Mouse (Mus musculus) liver, postnatal 0 days (tissue): ENCODE measurements around the gene Cabin1. TPM values are rescaled to one million over a fixed set of nuclear protein-coding genes. Genes with fewer than 3 reads are reported as not detected.

Experiments
- ATAC-seq: fragments of 200-750 bp; cut with Nextera tagmentation; 2 replicates; pipeline ENCODE4 v1.8.0; 2017; ENCODE audit warnings: mild to moderate bottlenecking, moderate library complexity
- DNase-seq: peaks from one replicate; pipeline ENCODE4 v3.0.0-alpha.2; 2016
- H3K27ac ChIP-seq: fragments of 300-500 bp; sonication (generic); 2 replicates; pipeline ENCODE4 v1.5.1; 2014; ENCODE audit warnings: antibody characterized with exemption, moderate library complexity, mild to moderate bottlenecking, low read depth
- H3K27me3 ChIP-seq: fragments of 300-500 bp; sonication (generic); 2 replicates; pipeline ENCODE4 v1.6.1; 2014; ENCODE audit warnings: low read length, control low read depth, mixed read lengths; ENCODE audit not compliant: insufficient read depth
- H3K36me3 ChIP-seq: fragments of 300-500 bp; sonication (generic); replicated peaks from 2 replicates; pipeline ENCODE4 v1.6.1; 2014; ENCODE audit warnings: mild to moderate bottlenecking, control low read depth, low read length, moderate library complexity, mixed read lengths; ENCODE audit not compliant: insufficient read depth
- H3K4me1 ChIP-seq: fragments of 300-500 bp; sonication (generic); 2 replicates; pipeline ENCODE4 v1.6.1; 2014; ENCODE audit warnings: antibody characterized with exemption, mild to moderate bottlenecking, control low read depth; ENCODE audit not compliant: insufficient read depth
- H3K4me2 ChIP-seq: fragments of 300-500 bp; sonication (generic); 2 replicates; pipeline ENCODE4 v1.6.1; 2014; ENCODE audit warnings: low read depth, mild to moderate bottlenecking, low read length, moderate library complexity, mixed read lengths
- H3K4me3 ChIP-seq: fragments of 300-500 bp; sonication (generic); 2 replicates; pipeline ENCODE4 v1.5.1; 2014; ENCODE audit warnings: low read depth, low read length
- H3K9ac ChIP-seq: fragments of 300-500 bp; sonication (generic); replicated peaks from 2 replicates; pipeline ENCODE4 v1.6.1; 2014; ENCODE audit warnings: mild to moderate bottlenecking, moderate library complexity
- H3K9me3 ChIP-seq: fragments of 300-500 bp; sonication (generic); 2 replicates; pipeline ENCODE4 v1.6.1; 2016; ENCODE audit warnings: mild to moderate bottlenecking, control low read depth, low read length, mixed read lengths
- CTCF ChIP-seq: sonication (generic); IDR thresholded peaks from 2 replicates; pipeline ENCODE4 v1.5.1; 2016; ENCODE audit warnings: antibody characterized with exemption, low read depth
- EP300 ChIP-seq: IDR thresholded peaks from 2 replicates; pipeline ENCODE4 v1.6.1; 2016; ENCODE audit warnings: antibody characterized with exemption, low read depth, mild to moderate bottlenecking
- WGBS: fragments of 180-500 bp; shearing (Covaris S2); extraction: QIAGEN DNeasy Blood & Tissue Kit; methylation state at CpG from one replicate; pipeline ENCODE4 v1.1.7; 2014; ENCODE audit not compliant: insufficient replicate concordance; 5-methylcytosine and 5-hydroxymethylcytosine counted together
- polyA plus RNA-seq: library from polyadenylated mRNA; unstranded; fragments of >200 nt; fragmentation: Nextera tagmentation; extraction: Ambion mirVana; gene quantifications from 2 replicates; pipeline ENCODE4 v1.2.1, GENCODE M21; 2015

Gene Cabin1
- polyA plus RNA-seq, 1 experiment from 2014 or later: 9.1 TPM

GRCm38 (mm10) chr10:75714795-75715194 is 49.3 kb downstream of the Cabin1 start:
- no peak overlapping the region for H3K4me2 ChIP-seq
- no peaks in the 10 kb centered on the region for H3K27me3 ChIP-seq
- TF ChIP-seq EP300: no peak
- TF ChIP-seq CTCF: no peak
- H3K4me1 ChIP-seq: no peaks in the 10 kb centered on the region
- H3K4me3 ChIP-seq: no peak overlapping the region
- 79% methylated on average over 3 of the region's 3 CpGs for WGBS
- no peak overlapping the region for H3K27ac ChIP-seq
- H3K9me3 ChIP-seq: no peaks in the 10 kb centered on the region
- H3K36me3 ChIP-seq: peaks cover 77% of the 10 kb centered on the region
- DNase-seq (no peak), ATAC-seq (no peak)
- no peak overlapping the region for H3K9ac ChIP-seq

- ATAC-seq (no peak), DNase-seq (no peak)
- H3K4me2 ChIP-seq: no peak overlapping the region
- H3K4me1 ChIP-seq: no peaks in the 10 kb centered on the region
- 91% methylated on average over 11 of the region's 11 CpGs for WGBS
- TF ChIP-seq EP300 (no peak), CTCF (no peak)
- H3K9ac ChIP-seq: no peak overlapping the region
- no peaks in the 10 kb centered on the region for H3K9me3 ChIP-seq
- H3K36me3 ChIP-seq: peaks cover 77% of the 10 kb centered on the region
- no peaks in the 10 kb centered on the region for H3K27me3 ChIP-seq
- H3K27ac ChIP-seq: no peak overlapping the region
- H3K4me3 ChIP-seq: no peak overlapping the region
Observed at GRCm38 (mm10) chr10:75713026-75713425, 51.1 kb downstream of the Cabin1 start.

GRCm38 (mm10) chr10:75710210-75710609 is 53.9 kb downstream of the Cabin1 start:
- Histone ChIP-seq H3K27ac (no peak overlapping the region), H3K9ac (no peak overlapping the region), H3K4me1 (peaks cover 18% of the 10 kb centered on the region), H3K36me3 (peaks cover 62% of the 10 kb centered on the region), H3K4me3 (no peak overlapping the region), H3K9me3 (no peaks in the 10 kb centered on the region), H3K4me2 (no peak overlapping the region), H3K27me3 (no peaks in the 10 kb centered on the region)
- 68% methylated on average over 2 of the region's 2 CpGs for WGBS
- TF ChIP-seq EP300 (no peak), CTCF (no peak)
- ATAC-seq (no peak), DNase-seq (no peak)

- TF ChIP-seq EP300 (no peak), CTCF (no peak)
- H3K9me3 ChIP-seq: no peaks in the 10 kb centered on the region
- DNase-seq: no peak
- H3K4me1 ChIP-seq: peaks cover 23% of the 10 kb centered on the region
- H3K27ac ChIP-seq: no peak overlapping the region
- ATAC-seq: no peak
- H3K4me3 ChIP-seq: no peak overlapping the region
- H3K36me3 ChIP-seq: peaks cover 60% of the 10 kb centered on the region
- H3K4me2 ChIP-seq: no peak overlapping the region
- H3K9ac ChIP-seq: no peak overlapping the region
- H3K27me3 ChIP-seq: no peaks in the 10 kb centered on the region
- WGBS: 91% methylated on average over 9 of the region's 9 CpGs
Observed at GRCm38 (mm10) chr10:75709261-75709660, 54.9 kb downstream of the Cabin1 start.

- Histone ChIP-seq H3K27ac (no peak overlapping the region), H3K36me3 (peaks cover 62% of the 10 kb centered on the region), H3K4me3 (no peak overlapping the region), H3K9me3 (no peaks in the 10 kb centered on the region), H3K4me1 (peaks cover 23% of the 10 kb centered on the region), H3K27me3 (no peaks in the 10 kb centered on the region), H3K9ac (no peak overlapping the region), H3K4me2 (no peak overlapping the region)
- peak; percentile 52 for DNase-seq
- ATAC-seq: no peak
- TF ChIP-seq EP300: no peak
- peak; percentile 74 for TF ChIP-seq CTCF
- WGBS: 63% methylated on average over 9 of the region's 9 CpGs
Observed at GRCm38 (mm10) chr10:75708633-75708992, 55.5 kb downstream of the Cabin1 start.

- H3K27ac ChIP-seq: no peak overlapping the region
- peaks cover 57% of the 10 kb centered on the region for H3K36me3 ChIP-seq
- 82% methylated on average over 3 of the region's 3 CpGs for WGBS
- H3K4me3 ChIP-seq: no peak overlapping the region
- TF ChIP-seq EP300 (no peak), CTCF (no peak)
- no peak for ATAC-seq
- DNase-seq: no peak
- peaks cover 23% of the 10 kb centered on the region for H3K4me1 ChIP-seq
- H3K27me3 ChIP-seq: no peaks in the 10 kb centered on the region
- no peak overlapping the region for H3K9ac ChIP-seq
- H3K4me2 ChIP-seq: no peak overlapping the region
- H3K9me3 ChIP-seq: no peaks in the 10 kb centered on the region
Observed at GRCm38 (mm10) chr10:75707901-75708632, 56.1 kb downstream of the Cabin1 start.
